Mouse (Mus musculus): ENCODE results near the gene Igfbp6. TPM values are rescaled to one million over a fixed set of nuclear protein-coding genes. Genes with fewer than 3 reads are reported as not detected.

Igfbp6 gene
- total RNA-seq (2015) (1.3 TPM in 1 of 2 replicates, not detected in the other), total RNA-seq (2017) (not detected in 2 replicates)

DNA sequence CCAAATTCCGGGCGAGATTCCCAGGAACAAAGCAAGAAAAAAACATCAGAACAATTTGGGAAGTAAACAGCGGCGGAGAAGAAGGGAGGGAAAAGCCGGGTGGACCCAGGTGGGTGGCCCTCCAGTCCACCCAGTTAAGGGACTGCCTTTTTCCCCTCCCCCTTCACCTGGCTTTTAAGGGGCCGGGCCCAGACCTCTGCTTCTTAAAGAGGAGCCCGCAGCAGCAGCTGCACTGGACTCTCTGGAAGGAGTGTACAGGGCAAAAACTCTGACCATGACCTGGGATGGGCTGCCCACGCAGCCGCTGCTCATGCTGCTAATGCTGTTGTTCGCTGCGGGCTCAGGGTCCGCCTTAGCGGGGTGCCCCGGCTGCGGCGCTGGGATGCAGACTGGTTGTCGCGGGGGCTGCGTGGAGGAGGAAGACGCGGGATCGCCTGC lies at the start of gene Igfbp6:
TSS of gene Igfbp6 (plus strand) at position 89 of the 438 bp plus-strand sequence.
- no peak for ATAC-seq (ENCODE audit: poor library complexity, severe bottlenecking)

DNA sequence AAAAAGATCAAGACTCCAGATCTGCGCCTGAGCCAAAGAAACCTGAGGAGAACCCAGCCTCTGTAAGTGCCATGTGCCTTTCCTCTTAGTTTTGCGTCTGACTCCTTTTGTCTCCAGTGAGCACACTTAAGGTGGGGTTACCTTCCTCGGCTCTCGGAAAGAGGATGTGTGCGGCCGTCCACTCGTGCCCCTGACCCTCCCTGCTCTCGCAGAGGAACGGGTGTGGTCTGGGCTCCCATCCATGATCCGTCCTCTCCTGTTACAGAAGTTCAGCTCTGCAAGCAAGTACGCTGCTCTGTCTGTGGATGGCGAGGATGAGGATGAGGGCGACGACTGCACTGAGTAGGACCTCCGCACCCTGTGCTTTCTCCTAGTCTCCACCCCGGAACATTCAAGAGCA lies 49.2 kb upstream of the Igfbp6 start:
- ATAC-seq (ENCODE audit: poor library complexity, severe bottlenecking): no peak

DNA sequence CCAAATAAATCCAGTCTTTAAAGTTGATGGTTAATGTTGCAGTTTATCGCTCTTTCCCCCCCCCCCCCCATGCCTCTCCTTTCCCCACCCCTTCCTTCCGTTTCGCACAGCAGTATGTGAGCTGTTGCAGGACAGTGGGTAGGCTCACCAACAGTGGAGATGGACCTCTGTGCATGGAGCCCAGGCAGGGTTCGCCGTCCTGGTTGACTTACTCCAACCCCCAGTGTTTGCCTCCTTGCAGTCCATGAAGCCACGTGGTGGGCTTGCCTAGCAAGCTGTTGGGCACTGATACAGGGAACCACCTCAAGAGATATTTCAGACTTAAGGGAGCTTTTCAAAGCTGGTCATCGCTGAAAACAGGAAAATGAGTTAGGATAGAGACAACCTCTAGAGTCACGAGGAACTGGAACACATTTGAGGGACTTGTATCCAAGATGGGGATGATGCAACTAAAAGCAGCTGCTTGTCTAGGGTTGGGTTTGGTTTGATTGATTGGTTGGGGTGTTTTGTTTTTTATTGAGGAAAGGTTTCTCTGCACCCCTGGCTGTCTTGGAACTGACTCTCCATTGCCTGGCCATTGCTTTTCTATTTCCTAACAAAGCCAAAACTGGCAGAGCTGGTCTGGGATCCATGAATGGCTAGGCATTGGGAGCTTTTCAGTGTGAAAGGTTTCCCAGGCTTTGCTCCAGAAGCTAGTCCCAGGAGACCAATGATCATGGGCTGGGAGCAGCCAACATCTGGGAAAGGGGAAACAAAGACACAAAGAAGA lies 46.8 kb upstream of the Igfbp6 start:
- no peak for ATAC-seq (ENCODE audit: poor library complexity, severe bottlenecking)

DNA sequence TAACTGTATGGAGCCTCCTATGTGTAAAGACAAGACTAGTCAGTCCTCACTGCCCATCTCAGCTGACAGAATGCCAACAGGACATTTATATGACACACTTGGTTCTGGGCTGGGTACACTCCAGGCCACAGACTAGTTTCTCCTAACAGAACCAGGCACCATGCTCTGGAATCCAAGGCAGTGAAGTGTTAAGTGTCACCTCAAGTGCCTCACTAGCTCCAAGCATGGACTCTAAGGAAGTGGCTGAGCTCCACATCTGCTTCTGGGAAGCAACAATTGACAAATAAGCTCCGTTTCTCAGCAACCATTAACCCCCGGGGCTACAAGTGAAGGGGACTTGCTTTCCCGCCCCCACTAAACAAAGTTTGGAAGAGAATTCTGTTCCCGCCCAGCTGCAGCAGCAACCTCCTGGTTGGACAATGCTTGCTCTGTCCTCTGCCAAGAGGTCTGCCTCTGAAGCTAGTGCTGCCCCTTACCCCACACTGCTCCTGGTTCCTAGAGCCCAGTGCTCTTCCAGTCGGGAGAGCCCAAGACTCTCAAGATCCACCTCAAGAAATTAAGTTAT lies 46.1 kb upstream of the Igfbp6 start:
- no peak for ATAC-seq (ENCODE audit: poor library complexity, severe bottlenecking)

DNA sequence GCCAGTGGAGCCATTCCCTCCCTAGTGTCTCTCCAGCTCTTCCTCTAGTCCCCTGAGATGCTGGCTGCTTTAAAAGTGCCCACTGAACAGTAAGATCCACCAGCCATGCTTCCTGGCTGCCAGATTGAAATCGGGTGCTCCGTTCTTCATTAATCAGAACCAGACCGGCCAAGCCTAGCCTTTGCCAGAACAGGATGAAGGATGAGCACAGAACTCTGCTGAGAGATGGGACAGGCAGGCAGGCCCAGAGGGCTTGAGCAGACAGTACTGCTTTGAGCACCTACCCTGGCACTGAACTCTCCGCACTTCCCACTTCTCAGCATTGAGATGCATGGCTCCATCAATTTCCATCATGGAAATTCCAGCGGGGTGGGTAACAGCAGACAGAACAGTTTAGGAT lies 44.9 kb upstream of the Igfbp6 start:
- ATAC-seq (ENCODE audit: poor library complexity, severe bottlenecking): no peak

DNA sequence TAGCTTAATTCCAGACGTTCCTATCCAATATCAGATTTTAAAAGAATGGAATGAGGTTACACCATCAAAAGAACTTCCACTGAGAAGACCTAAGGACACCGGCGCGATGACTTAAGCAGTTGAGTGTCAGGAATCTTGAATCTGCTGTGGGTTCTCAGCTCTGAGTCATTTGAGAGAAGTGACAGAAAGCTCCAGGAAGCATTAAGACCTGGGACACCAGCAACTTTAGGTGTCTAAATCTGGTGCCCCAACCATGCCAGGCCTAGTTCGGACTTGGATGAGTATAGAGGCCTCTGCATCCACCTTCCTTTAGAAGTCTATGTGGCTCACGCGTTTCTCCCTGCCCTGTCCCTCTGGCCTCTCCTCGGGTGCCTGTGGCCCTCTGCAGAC lies 44.4 kb upstream of the Igfbp6 start:
- ATAC-seq (ENCODE audit: poor library complexity, severe bottlenecking): peak; percentile 3; the same call in 1 of the 2 replicates

DNA sequence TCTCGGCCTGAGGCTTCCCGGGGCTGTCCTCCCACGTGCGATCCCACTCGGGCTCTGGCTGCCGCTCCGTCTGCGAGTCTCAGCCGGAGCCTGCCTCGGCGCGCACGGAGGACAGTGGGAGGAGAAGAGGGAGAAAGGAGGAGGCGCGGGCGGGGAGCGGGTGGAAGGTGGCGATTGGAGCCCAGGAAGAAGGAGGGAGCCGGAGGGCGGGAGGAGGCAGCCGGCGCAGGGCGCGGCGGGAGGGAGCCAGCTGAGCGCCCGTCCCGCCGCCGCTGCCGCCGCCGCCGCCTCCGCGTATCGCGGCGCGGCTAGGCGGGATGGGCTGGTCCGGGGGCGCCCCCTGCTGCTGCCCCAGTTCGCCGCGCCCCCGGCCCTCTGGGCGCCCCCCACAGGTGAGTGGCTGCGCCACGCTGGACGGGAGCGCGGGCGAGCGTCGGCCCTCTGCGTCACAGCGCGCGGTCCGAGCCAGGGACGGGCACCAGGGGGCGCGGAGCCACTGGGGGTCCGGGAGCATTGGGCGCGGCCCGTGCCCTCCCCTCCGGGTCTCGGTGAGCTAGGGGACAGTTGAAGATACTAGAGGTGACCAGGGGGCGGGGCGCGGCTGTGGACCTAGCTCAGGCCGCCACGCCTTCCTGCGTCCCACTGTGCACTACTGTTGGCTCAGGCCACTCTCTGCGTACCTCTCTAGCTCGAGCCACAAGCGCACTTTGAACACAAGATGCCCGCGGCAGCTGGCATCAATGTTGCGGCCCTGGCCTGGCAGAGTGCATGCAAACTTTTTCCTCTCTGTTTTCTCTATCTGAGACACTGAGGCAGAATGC lies 43.8 kb upstream of the Igfbp6 start, which contains the start of gene Tns2:
TSS of gene Tns2 (plus strand) at position 253 of the 821 bp plus-strand sequence.
- ATAC-seq (ENCODE audit: poor library complexity, severe bottlenecking): peak; percentile 59

DNA sequence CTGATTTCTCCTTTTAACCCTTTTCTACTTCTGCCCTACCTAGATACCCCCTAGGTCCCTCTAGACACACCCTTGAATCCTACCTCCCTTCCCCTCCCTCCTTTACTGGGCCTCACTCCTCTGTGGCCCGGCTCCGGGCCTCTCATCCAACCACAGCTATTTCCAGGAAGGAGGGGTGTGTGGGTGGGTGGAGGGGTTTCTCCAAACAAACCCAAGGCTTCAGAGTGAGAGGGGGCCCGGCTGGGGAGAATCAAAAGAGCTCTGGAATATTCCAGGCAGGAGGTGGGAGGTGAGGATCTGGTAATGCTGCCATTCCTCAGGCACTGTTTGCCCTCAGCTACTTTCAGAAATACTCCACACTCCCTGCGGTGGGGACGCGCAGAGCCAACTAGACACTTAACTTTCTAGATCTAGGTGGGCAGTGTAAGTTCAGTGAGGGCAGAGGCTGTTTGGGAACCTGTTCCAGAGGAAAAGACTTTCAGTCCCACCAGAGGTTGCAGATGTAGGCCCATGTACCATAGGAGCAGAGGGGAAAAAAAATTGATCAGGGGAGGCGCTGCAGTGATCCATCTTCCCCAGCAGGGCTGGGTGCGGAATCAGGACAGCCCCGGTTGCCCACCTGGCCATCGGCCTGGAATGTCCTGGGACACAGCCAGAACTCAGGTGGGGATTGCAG lies 43.0 kb upstream of the Igfbp6 start:
- ATAC-seq (ENCODE audit: poor library complexity, severe bottlenecking): no peak

DNA sequence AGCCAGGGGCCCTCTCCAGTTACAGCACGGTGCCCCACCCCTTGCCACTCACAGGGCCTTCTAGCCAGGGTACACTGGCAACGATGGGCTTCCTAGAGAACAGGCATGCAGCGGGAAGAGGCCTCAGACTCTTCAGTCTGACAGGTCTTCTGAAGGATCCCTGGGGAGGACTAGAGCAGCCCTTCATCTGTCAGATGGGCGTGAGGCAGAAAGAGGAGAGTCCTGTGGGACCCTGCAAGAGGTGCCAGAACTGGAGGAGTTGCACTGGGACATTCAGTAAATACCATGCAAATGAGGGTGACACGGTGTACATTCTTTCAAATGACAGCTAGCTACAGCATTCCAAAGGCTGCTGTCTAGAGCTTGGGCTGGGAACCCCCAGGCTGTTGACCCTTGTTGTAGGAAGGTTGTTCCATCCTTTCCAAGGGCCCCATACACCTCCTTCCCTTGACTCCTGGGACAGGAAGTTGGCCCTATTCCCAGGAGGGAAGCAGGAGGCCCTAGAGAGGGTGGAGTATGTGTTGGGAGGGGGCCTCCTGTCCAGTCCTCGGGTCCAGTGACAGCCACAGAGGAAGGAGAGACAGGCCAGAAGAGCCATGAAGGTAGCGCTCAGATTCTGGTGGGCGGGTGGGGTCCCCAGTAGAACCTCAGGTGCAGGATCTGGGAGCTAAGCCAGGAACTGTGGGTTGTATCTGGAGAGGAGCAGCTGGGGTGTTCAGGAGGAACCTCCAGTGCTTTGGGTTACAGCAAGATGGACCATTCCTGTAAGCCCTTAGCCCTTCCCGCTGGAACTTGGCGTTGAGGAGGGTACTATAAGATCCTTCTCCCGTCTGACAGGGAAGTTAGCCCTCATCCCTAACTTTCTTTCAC lies 42.3 kb upstream of the Igfbp6 start:
- ATAC-seq (ENCODE audit: poor library complexity, severe bottlenecking): no peak

DNA sequence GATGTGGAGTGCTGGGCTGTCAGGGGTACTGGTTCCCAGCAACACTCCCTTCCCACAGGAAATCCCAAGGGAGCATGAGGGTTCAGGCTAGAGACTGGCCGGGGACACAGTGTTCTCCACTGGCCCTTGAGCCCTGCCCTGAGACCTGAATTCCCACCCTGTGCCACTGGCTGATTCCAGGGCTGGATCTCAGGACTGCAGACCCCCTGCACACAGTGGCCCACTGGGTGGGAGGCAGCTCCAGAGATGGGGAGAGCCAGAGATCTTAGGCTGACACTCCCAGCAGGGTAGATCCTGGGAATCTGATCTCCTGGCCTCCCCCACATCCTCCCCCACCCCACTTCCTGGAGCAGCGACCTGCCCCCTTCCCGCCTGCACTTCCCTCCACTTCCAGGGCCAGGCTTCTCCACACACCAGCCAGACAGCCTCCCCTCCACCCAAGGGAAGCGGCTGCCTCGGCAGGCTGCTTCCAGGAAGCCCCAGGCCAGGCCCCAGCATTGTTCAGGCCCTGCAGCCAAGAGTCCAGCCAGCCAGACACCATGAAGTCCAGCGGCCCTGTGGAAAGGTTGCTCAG lies 41.5 kb upstream of the Igfbp6 start:
- ATAC-seq (ENCODE audit: poor library complexity, severe bottlenecking): no peak

DNA sequence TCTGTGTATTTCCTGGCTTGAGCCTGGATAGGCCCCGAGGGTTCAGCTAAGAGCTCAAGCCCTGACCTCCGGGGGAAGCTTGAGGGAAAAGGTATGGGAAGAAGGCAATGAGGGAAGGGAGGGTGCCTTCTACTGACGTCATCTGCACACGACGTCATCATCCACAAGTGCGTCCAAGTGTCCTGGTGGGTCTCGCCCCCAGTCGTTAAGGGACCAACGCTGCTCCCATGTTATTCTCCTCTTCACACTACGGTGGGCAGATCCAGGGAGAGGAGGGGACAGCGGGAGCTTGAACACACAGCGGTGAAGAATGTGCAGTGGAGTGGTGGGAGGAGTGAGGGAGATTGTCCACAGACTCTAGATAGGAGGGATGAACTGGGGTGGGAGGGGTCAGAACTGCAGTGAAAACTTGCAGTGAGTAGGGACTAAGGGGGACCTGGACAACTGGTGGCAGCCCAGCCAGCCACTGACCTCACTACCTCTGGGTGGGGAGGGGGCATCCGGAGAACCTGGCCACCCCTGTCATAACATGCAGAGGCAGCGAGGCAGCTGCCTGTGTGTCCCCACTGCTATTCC lies 40.7 kb upstream of the Igfbp6 start:
- no peak for ATAC-seq (ENCODE audit: poor library complexity, severe bottlenecking)

DNA sequence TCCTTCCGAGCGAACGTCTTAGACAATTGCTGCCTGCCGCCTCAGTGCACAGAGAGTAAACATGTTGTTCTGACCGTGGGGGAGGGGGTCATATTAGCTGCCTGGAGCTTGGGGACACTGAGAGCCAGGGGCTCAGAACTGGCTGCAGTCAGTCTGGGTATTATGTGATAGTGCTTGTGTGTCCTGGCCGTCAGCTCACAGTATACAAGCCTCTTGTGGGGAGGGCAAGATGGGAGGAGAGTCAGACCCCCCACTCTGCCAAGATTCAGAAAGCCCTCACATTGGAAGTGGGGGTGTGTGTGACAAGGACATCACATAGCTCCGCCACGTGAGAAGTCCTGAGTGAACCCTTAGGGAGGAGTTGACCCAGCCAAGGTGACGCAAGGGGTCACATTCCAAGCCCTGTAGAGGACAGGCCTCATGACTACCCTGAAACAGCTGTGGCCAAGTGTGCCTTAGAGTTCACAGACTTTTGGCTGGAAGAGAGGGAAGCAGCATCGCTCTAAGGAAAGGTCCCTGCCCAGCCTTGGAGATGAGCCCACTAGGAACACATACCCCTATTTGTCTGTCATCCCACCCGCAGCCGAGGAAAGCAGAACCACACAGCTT lies 40.1 kb upstream of the Igfbp6 start:
- ATAC-seq (ENCODE audit: poor library complexity, severe bottlenecking): no peak

DNA sequence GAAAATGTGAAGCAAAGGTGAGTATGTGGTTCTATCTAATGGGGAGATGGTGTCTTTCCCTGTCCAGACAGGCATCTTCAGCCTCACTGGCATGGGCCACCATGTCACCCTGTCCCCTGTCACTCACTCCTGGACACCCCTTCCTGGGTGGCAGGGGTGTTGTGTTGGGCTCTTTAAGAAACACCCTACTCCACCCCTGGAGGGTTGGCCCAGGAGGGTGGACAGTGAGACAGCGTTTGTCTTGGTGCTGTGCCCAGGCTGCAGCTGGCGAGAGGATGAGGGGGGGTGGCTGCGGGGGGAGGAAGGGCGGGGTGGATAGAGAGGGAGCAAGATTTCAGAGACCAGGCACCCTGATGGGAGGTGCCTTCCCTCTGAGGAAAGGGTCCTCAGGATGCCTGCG lies 38.8 kb upstream of the Igfbp6 start:
- no peak for ATAC-seq (ENCODE audit: poor library complexity, severe bottlenecking)

DNA sequence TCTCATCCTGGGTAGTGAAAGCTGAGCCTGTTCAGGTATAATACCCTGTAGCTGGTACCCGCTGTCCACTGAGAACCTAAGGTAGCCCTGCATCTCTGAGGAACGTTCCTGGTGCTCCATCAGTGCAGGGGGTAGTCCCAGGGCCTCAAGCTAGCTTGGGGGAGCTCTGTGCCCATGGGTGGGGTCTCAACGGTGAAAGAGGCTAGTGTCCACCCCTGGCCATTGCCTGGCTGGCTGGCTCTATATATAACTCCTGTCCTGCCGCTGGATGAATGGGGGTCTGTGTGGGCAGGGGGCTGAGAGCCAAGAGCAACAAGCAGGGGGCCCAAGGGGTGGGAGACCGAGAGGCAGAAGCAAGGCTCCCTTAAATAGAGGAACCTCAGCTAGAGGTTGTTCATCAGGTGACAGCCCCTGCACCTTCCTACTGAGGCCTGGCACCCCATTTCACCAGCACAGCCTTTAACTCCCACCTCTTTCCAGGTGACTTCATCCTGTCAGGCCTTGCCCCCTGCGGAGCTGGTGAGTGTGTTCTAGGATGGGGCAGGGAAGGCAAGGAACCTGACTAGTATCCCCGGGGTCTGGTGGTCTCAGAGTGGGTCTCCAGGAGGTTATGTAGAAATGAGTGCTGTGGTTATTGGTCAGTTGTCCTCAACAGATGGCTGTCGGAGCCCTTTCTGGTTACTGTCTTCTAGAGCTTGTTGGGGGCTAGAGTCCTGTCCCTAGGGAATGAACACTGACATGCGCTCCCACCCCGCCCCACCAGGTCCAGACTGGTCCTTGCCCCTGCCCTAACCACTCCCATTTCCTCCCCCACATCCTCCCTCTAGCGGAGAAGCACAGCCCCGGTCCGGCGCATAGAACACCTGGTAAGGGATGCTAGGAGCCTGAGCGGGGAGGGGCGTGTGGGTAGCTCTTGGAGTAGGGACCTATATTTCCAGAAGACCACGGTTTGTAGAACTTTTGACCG lies 38.1 kb upstream of the Igfbp6 start:
- ATAC-seq (ENCODE audit: poor library complexity, severe bottlenecking): no peak

DNA sequence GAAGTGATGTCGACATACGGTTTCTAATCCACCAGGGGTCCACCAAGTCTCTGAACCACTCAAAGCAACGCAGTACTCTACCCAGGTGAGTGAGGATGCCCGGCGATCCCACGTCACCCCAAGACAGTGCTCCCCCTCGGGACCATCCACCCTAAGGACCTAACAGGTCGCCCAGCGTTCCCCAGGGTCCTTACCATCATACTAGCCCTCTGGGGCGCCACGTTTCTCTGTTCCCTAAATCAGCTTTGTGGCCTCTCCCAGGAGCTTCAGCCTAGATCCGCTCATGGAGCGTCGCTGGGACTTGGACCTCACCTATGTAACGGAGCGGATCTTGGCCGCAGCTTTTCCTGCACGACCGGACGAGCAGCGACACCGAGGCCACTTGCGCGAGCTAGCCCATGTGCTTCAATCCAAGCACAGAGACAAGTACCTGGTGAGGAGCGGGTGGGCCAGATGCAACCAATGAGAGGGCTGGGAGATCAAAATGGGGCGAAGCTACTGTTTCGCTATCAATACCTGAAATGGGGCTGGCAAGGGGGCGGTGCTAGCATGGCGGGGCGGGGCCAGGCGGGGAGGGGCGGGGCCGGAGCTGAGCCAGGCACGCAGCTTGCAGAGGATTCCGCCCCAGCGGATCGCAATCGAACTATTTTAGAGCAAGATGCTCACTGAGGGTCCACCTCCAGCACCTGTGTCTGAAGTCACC lies 37.3 kb upstream of the Igfbp6 start:
- no peak for ATAC-seq (ENCODE audit: poor library complexity, severe bottlenecking)

DNA sequence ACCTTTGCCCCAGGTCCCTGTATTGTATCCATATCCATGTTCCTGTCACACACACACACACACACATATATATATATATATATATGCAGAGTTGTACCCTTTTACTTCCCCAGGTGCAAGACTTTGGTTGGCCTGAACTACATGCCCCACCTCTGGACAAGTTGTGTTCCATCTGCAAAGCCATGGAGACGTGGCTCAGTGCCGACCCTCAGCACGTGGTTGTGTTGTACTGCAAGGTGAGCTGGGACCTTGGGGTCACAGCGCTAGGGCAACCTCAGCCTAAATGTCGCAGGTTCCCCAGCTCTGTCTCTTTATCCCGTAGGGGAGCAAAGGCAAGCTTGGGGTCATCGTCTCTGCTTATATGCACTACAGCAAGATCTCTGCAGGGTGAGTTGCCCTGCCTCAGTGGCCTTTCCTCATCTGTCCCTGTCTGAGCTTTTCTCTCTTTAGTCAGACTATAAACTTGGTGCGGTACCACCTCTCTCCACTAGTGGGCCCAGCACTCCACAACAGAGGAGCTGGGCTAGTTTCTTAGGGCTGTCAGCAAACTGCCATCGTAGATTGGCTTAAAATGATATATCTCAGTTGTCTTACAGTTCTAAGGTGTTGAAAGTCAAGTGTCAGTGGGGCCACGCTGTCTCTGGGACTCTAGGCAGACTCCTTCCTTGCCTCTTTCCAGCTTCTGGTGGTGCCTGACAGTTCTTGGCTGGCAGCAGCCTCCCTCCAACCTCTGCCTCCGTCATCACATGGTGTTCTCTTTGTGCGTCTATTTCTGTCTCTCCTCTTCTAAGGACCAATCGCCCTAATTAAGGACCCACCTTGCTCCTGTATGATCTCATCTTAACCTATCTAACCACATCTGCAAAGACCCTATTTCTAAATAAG lies 36.2 kb upstream of the Igfbp6 start:
- ATAC-seq (ENCODE audit: poor library complexity, severe bottlenecking): peak; percentile 58

All from megakaryocyte, adult 5-6 weeks (primary cell).